Mouse (Mus musculus) testis, adult 2 months (tissue): ENCODE measurements at regions not wholly inside any gene's neighbourhood (a gene's known extent, or its start where the extent isn't known, plus 50 kb on each side); places are given as distances from the start of the nearest gene placed in this dataset.
A peak's percentile ranks its signal among the peaks of the same experiment; 100 is the strongest.

Source experiments
- H3K27ac ChIP-seq: fragments of 200-500 bp; 2 replicates; pipeline ENCODE4 v1.5.1; 2012; ENCODE audit warnings: low read depth, low read length; ENCODE audit not compliant: control insufficient read depth, insufficient read depth
- H3K27me3 ChIP-seq: fragments of 200-500 bp; 2 replicates; pipeline ENCODE4 v1.6.1; 2012; ENCODE audit warnings: mild to moderate bottlenecking, low read length, moderate library complexity; ENCODE audit not compliant: control insufficient read depth, insufficient read depth
- H3K36me3 ChIP-seq: fragments of 200-500 bp; 2 replicates; pipeline ENCODE4 v1.6.1; 2012; ENCODE audit warnings: mild to moderate bottlenecking, low read length; ENCODE audit not compliant: control insufficient read depth, insufficient read depth
- H3K4me1 ChIP-seq: fragments of 200-500 bp; 2 replicates; pipeline ENCODE4 v1.6.1; 2012; ENCODE audit warnings: low read length; ENCODE audit not compliant: control insufficient read depth, insufficient read depth
- H3K4me3 ChIP-seq: fragments of 200-500 bp; 2 replicates; pipeline ENCODE4 v1.5.1; 2012; ENCODE audit warnings: low read depth, mild to moderate bottlenecking, low read length, moderate library complexity, mixed read lengths; ENCODE audit not compliant: control insufficient read depth
- CTCF ChIP-seq: fragments of 200-500 bp; IDR thresholded peaks from 2 replicates; pipeline ENCODE4 v1.5.1; 2012; ENCODE audit warnings: low read depth, mild to moderate bottlenecking, inconsistent platforms, low read length, moderate library complexity; ENCODE audit not compliant: control insufficient read depth, insufficient read depth, insufficient replicate concordance
- POLR2A ChIP-seq: fragments of 200-500 bp; IDR thresholded peaks from 2 replicates; pipeline ENCODE4 v1.6.1; 2012; ENCODE audit warnings: low read depth, mild to moderate bottlenecking, inconsistent platforms, low read length, moderate library complexity; ENCODE audit not compliant: control insufficient read depth

DNA sequence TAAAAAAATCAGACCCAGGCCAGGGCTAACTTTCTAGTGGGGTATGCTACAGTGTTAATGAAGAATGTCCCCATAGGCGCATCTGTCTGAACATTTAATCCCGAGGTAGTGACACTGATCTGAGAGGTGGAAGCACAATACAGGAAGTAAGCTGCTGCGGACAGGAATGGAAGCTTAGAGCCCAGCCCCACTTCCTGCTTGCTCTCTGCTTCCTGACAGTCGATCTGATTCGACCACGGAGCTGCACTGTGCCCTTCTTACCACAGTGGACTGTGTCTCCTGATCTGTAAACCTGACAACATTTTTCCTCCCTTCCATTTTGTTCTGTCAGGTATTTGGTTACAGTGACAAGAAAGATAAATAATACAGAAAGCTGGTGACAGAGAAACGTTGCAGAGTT lies 77.5 kb upstream of the Vamp9 start:
- no peaks in the 10 kb centered on the region for H3K27me3 ChIP-seq
- H3K4me3 ChIP-seq = no peak overlapping the region
- no peak for TF ChIP-seq POLR2A
- TF ChIP-seq CTCF = no peak
- no peaks in the 10 kb centered on the region for H3K36me3 ChIP-seq
- no peak overlapping the region for H3K27ac ChIP-seq
- H3K4me1 ChIP-seq = peaks cover 3% of the 10 kb centered on the region; the same call in 1 of the 2 replicates

- no peak overlapping the region for H3K4me3 ChIP-seq
- H3K27ac ChIP-seq = no peak overlapping the region
- H3K36me3 ChIP-seq = no peaks in the 10 kb centered on the region
- TF ChIP-seq POLR2A (no peak), CTCF (no peak)
- H3K4me1 ChIP-seq = peaks cover 8% of the 10 kb centered on the region
- no peaks in the 10 kb centered on the region for H3K27me3 ChIP-seq
These were observed 67.7 kb upstream of the Vamp9 start for GRCm38 (mm10) chr5:99838236-99838775.

DNA sequence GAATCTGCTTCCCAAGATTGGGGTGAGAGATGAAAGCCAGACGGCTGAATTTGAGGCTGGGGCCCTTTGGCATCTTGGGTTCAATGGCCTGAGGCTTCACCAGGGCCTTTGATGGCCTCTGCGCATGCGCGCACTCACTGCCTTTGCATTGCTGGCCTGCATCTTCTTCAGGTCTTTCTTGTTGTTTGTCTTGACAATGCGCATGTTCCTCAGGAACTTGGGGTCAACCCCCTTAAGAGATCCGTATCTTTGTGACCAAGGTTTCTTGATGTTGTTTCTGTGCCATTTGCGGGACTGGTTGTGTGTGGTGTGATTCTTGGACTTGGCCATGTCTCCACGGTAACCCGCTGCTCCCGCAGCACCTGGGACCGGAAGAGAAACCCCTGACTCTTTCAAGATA lies 66.4 kb upstream of the Vamp9 start:
- no peak overlapping the region for H3K27ac ChIP-seq
- TF ChIP-seq POLR2A (no peak), CTCF (no peak)
- H3K4me1 ChIP-seq = peaks cover 8% of the 10 kb centered on the region

GRCm38 (mm10) chr5:99840884-99841283 lies 65.2 kb upstream of the Vamp9 start:
- Histone ChIP-seq H3K4me3 (no peak overlapping the region), H3K27me3 (no peaks in the 10 kb centered on the region), H3K36me3 (no peaks in the 10 kb centered on the region), H3K4me1 (peaks cover 8% of the 10 kb centered on the region), H3K27ac (no peak overlapping the region)
- TF ChIP-seq CTCF (no peak), POLR2A (no peak)

More for the DNA sequence above, 66.4 kb upstream of the Vamp9 start:
- Histone ChIP-seq H3K27me3 (no peaks in the 10 kb centered on the region), H3K4me3 (peak overlapping the region; percentile 23; the same call in 1 of the 2 replicates), H3K36me3 (no peaks in the 10 kb centered on the region)

DNA sequence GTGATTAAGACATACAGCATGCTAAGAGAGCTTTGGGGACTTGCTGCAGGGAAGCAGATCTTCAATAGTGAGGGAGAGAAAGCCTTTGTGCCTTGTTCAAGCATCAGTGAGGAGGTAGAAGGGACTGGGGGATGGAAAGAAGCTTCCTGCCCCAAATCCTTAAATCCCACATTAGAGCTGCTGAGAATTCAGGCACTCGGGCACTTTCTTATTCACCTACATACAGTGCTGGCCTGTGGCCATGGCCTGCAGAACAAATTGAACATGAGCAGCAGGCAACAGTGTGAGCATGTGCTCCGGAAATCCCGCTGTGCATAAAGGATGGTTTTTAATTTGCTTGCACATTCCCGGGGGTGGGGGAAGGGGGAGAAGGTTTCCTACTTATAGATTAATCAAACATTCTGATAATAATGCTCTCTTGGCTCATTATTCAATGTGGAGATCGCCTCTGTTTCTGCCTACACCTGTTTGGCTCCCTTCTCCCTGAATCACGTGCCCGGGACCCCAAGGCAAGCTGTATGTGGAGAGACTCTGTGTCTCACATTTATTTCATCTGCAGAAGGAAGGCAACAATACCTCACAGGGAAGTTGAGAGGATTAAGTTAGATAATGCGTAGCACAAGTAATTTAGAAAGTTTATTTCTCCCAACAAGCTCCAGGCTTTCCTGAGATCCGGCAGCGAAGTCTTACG lies 60.3 kb upstream of the Vamp9 start:
- Histone ChIP-seq H3K27ac (no peak overlapping the region), H3K4me3 (no peak overlapping the region), H3K27me3 (no peaks in the 10 kb centered on the region), H3K36me3 (no peaks in the 10 kb centered on the region), H3K4me1 (peaks cover 6% of the 10 kb centered on the region; the same call in 1 of the 2 replicates)
- TF ChIP-seq POLR2A (no peak), CTCF (no peak)

GRCm38 (mm10) chr5:99848158-99848988 lies 57.7 kb upstream of the Vamp9 start:
- Histone ChIP-seq H3K36me3 (no peaks in the 10 kb centered on the region), H3K4me1 (peaks cover 6% of the 10 kb centered on the region; the same call in 1 of the 2 replicates), H3K27ac (no peak overlapping the region), H3K4me3 (no peak overlapping the region), H3K27me3 (no peaks in the 10 kb centered on the region)
- TF ChIP-seq CTCF = no peak
- TF ChIP-seq POLR2A = no peak

- no peak for TF ChIP-seq POLR2A
- TF ChIP-seq CTCF = no peak
- H3K27ac ChIP-seq = no peak overlapping the region
- no peaks in the 10 kb centered on the region for H3K36me3 ChIP-seq
These were observed 57.1 kb upstream of the Vamp9 start for GRCm38 (mm10) chr5:99849001-99849400.

DNA sequence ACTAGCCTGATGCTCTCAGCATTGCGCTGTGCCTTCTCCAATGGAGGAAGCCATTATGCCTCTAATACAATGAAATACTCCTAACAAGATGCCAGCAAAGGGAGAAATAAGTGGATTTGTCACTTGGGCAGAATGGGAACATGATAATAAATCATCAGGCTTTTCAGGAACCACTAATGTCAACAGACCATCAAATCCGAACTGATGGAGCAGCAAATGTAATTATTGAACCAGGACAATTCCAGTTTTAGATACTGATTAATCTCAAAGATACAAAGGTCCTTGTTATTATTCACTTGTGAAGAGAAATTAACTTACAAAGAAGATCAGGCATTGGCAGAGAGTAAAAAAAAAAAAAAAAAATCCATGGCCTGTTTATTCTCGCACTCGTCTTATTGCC lies 53.7 kb upstream of the Vamp9 start:
- Histone ChIP-seq H3K27ac (no peak overlapping the region), H3K4me3 (no peak overlapping the region), H3K36me3 (no peaks in the 10 kb centered on the region), H3K27me3 (no peaks in the 10 kb centered on the region), H3K4me1 (peaks cover 17% of the 10 kb centered on the region)
- TF ChIP-seq CTCF = no peak
- TF ChIP-seq POLR2A = no peak

More at GRCm38 (mm10) chr5:99849001-99849400, 57.1 kb upstream of the Vamp9 start:
- peaks cover 6% of the 10 kb centered on the region; the same call in 1 of the 2 replicates for H3K4me1 ChIP-seq
- H3K27me3 ChIP-seq = no peaks in the 10 kb centered on the region
- no peak overlapping the region for H3K4me3 ChIP-seq
